Mouse (Mus musculus) kidney, postnatal 0 days (tissue): ENCODE results near the gene Ubald2. TPM values are rescaled to one million over a fixed set of nuclear protein-coding genes. Genes with fewer than 3 reads are reported as not detected.

Source experiments
- ATAC-seq: fragments of 200-750 bp; cut with Nextera tagmentation; replicated peaks from 2 replicates; pipeline ENCODE4 v1.8.0; 2017; ENCODE audit warnings: low read depth, moderate number of reproducible peaks, moderate TSS enrichment, moderate library complexity; ENCODE audit not compliant: low FRiP score
- DNase-seq: peaks from one replicate; pipeline ENCODE4 v3.0.0-alpha.2; 2016; ENCODE audit warnings: low spot score
- H3K27ac ChIP-seq: fragments of 300-500 bp; sonication (generic); 2 replicates; pipeline ENCODE4 v1.5.1; 2014; ENCODE audit warnings: mild to moderate bottlenecking
- H3K27me3 ChIP-seq: fragments of 300-500 bp; sonication (generic); 2 replicates; pipeline ENCODE4 v1.6.1; 2014; ENCODE audit warnings: low read length, mixed read lengths; ENCODE audit not compliant: insufficient read depth
- H3K36me3 ChIP-seq: fragments of 300-500 bp; sonication (generic); 2 replicates; pipeline ENCODE4 v1.6.1; 2014; ENCODE audit warnings: low read length, mixed read lengths; ENCODE audit not compliant: insufficient read depth
- H3K4me1 ChIP-seq: fragments of 300-500 bp; sonication (generic); replicated peaks from 2 replicates; pipeline ENCODE4 v1.6.1; 2014; ENCODE audit warnings: antibody characterized with exemption, low read length, mixed read lengths; ENCODE audit not compliant: insufficient read depth
- H3K4me2 ChIP-seq: fragments of 300-500 bp; sonication (generic); 2 replicates; pipeline ENCODE4 v1.6.1; 2014; ENCODE audit warnings: mild to moderate bottlenecking, low read length, moderate library complexity, mixed read lengths
- H3K4me3 ChIP-seq: fragments of 300-500 bp; sonication (generic); replicated peaks from 2 replicates; pipeline ENCODE4 v1.5.1; 2014; ENCODE audit warnings: low read depth, low read length
- H3K9ac ChIP-seq: fragments of 300-500 bp; sonication (generic); 2 replicates; pipeline ENCODE4 v1.6.1; 2014; ENCODE audit warnings: low read depth, low read length
- H3K9me3 ChIP-seq: fragments of 300-500 bp; sonication (generic); replicated peaks from 2 replicates; pipeline ENCODE4 v1.6.1; 2016; ENCODE audit warnings: low read length, inconsistent platforms, mixed read lengths
- CTCF ChIP-seq: IDR thresholded peaks from 2 replicates; pipeline ENCODE4 v1.5.1; 2016; ENCODE audit warnings: antibody characterized with exemption, low read depth, mild to moderate bottlenecking, moderate library complexity
- WGBS: fragments of 180-500 bp; shearing (Covaris S2); extraction: QIAGEN DNeasy Blood & Tissue Kit; methylation state at CpG from one replicate; pipeline ENCODE4 v1.1.7; 2014; 5-methylcytosine and 5-hydroxymethylcytosine counted together
- polyA plus RNA-seq: library from polyadenylated mRNA; unstranded; fragments of >200 nt; fragmentation: Nextera tagmentation; extraction: Ambion mirVana; gene quantifications from 2 replicates; pipeline ENCODE4 v1.2.1, GENCODE M21; 2015

Ubald2 gene
- polyA plus RNA-seq, 1 experiment from 2014 or later: 53.5 TPM

DNA sequence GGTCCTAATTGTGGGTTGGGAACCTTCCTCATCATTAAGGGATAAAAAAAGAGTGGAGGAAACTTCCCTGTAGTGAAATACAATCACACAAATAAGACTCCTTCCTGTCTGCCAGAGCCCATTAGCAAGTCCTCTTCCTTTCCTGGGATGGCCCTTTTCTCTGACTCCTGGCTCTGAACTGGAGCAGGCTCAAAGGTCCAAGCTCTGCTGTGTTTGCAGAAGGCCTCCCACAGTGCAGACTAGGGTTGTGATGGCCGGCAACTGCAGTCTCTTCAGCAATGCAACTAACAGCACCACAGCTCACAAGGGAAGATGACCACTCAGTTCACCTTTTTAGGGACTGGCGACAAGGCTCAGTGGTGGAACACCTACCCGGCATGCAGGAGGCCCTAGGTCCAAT lies 36.4 kb downstream of the Ubald2 start:
- no peaks in the 10 kb centered on the region for H3K4me1 ChIP-seq
- H3K4me3 ChIP-seq: no peak overlapping the region
- peaks cover 30% of the 10 kb centered on the region for H3K36me3 ChIP-seq
- no peaks in the 10 kb centered on the region for H3K9me3 ChIP-seq
- no peak overlapping the region for H3K27ac ChIP-seq
- H3K9ac ChIP-seq: no peak overlapping the region
- no peaks in the 10 kb centered on the region for H3K27me3 ChIP-seq
- ATAC-seq (no peak), DNase-seq (no peak)
- 81% methylated on average over 3 of the region's 3 CpGs for WGBS
- no peak for TF ChIP-seq CTCF
- H3K4me2 ChIP-seq: no peak overlapping the region

DNA sequence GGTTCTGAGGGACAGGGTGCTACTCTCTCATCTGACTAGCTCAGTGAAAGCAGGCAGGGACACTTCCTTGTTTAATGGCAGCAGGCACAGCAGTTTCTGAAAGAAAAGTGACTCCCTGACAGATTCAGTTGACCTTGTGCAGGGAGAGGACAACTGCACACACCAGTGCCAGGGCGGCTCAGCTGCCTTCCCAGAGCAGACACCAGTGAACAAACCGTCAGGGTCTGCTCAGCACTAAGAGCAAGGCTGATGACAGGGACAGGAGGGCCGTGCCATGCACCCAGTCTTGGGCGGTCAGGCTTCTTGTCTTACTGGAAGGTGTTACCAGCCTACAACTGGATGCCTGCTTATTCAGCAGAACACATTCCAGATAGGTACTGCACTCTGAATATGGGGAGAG lies 37.0 kb downstream of the Ubald2 start:
- ATAC-seq: no peak
- TF ChIP-seq CTCF: no peak
- H3K27me3 ChIP-seq: no peaks in the 10 kb centered on the region
- H3K4me3 ChIP-seq: no peak overlapping the region
- H3K9ac ChIP-seq: no peak overlapping the region
- 76% methylated on average over 4 of the region's 4 CpGs for WGBS
- DNase-seq: no peak
- H3K27ac ChIP-seq: no peak overlapping the region
- no peak overlapping the region for H3K4me2 ChIP-seq
- H3K4me1 ChIP-seq: no peaks in the 10 kb centered on the region
- no peaks in the 10 kb centered on the region for H3K9me3 ChIP-seq
- H3K36me3 ChIP-seq: peaks cover 36% of the 10 kb centered on the region

DNA sequence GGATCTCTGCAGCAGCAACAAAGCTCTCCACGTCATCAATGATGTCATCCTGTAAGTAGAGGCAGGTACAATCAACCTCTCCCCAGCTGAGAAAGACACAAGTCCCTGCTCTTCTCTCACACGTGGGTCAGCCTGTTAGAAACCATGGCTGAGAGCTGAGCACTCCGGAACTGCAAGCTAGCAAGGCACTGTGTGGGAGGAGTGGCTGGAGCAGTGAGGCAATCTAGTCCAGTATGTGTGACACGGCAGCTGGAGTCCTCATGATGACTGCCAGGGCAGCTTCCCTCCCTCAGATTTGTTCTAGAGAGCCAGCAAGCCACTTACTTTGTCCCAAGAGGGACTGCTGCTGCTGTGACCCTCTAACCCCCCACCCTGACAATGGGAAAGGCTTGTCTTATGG lies 38.4 kb downstream of the Ubald2 start:
- no peak overlapping the region for H3K4me2 ChIP-seq
- H3K27ac ChIP-seq: no peak overlapping the region
- TF ChIP-seq CTCF: no peak
- H3K27me3 ChIP-seq: no peaks in the 10 kb centered on the region
- DNase-seq: peak; percentile 56
- 48% methylated on average over 4 of the region's 4 CpGs for WGBS
- no peaks in the 10 kb centered on the region for H3K4me1 ChIP-seq
- no peak overlapping the region for H3K9ac ChIP-seq
- H3K36me3 ChIP-seq: peaks cover 49% of the 10 kb centered on the region
- ATAC-seq: no peak
- H3K9me3 ChIP-seq: no peaks in the 10 kb centered on the region
- H3K4me3 ChIP-seq: no peak overlapping the region

DNA sequence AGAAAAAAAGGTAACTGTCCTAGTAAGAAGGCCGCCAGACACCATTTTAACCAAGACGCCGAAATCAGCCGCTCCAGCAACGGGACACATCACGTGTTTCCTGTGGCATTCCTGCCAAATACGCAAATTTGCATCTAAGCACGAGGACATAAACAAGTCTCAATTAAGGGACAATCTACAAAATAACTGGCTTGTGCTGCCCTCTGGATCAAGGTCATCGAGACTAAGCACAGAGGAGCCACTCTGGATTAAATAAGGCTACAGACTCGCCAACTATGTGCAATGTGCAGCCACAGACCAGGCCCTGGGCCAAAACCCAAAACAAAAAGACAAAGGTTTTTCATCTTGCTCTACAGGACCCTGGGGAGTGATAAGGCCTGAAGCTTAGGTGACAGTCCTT lies 42.1 kb downstream of the Ubald2 start:
- WGBS: 88% methylated on average over 10 of the region's 10 CpGs
- DNase-seq (no peak), ATAC-seq (no peak)

DNA sequence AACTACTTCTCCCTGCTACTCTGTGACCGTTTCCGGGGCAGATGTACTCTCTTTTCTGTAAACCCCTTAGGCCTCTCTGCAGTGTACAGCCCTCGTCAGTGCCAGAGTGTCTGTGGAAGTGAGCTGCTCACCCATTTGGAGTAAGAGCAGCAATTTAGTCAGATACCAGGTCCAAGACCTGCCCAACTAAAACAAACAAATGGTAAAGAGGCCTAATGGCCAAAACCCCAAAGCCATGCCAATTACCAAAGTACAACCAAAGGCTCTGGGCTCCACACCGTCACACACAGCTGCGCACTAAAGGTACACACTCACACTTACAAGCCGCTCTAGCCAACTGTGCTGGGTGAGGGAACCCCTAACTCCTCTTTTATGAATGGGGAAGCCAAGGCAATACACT lies 42.8 kb downstream of the Ubald2 start:
- Histone ChIP-seq H3K9ac (no peak overlapping the region), H3K4me1 (no peaks in the 10 kb centered on the region), H3K36me3 (peaks cover 59% of the 10 kb centered on the region), H3K4me3 (no peak overlapping the region), H3K4me2 (no peak overlapping the region), H3K27ac (no peak overlapping the region), H3K9me3 (no peaks in the 10 kb centered on the region), H3K27me3 (no peaks in the 10 kb centered on the region)
- TF ChIP-seq CTCF: no peak
- DNase-seq: no peak
- 83% methylated on average over 6 of the region's 6 CpGs for WGBS
- ATAC-seq: no peak

More for the DNA sequence above, 42.1 kb downstream of the Ubald2 start:
- no peak overlapping the region for H3K4me2 ChIP-seq
- no peak for TF ChIP-seq CTCF
- H3K27ac ChIP-seq: no peak overlapping the region
- H3K9me3 ChIP-seq: no peaks in the 10 kb centered on the region
- no peaks in the 10 kb centered on the region for H3K4me1 ChIP-seq
- H3K9ac ChIP-seq: no peak overlapping the region
- peaks cover 59% of the 10 kb centered on the region for H3K36me3 ChIP-seq
- H3K4me3 ChIP-seq: no peak overlapping the region
- no peaks in the 10 kb centered on the region for H3K27me3 ChIP-seq

DNA sequence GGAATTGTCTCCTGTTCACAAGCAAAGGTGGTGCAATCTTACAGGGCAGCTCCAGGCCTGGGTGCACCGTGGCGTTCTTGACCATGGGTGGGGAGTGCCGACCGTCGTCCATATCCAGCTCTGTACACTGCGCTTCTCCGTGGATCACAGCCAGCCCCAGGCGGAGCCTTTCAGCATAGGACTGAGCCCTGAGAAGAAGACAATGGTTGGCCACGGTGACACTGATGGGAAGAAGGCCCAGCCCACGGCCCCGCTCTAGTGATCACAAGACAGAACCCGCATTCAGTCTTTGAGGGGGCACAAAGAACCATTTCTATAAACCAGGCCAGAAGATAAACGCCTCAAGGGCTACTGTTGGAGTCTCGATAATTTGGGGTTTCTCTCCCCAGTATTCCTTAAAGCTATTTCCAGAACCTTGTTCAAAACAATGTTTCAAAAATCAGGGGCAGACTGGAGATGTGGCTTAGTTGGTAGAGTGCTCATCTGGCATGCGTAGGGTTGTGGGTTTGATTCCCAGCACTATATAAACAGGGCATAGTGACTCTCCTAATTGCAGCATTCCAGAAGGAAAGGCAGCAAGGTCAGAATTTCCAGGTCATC lies 43.4 kb downstream of the Ubald2 start:
- WGBS: 83% methylated on average over 15 of the region's 15 CpGs
- Histone ChIP-seq H3K4me3 (no peak overlapping the region), H3K27ac (no peak overlapping the region), H3K9me3 (no peaks in the 10 kb centered on the region), H3K4me2 (no peak overlapping the region), H3K4me1 (no peaks in the 10 kb centered on the region), H3K9ac (no peak overlapping the region), H3K36me3 (peaks cover 56% of the 10 kb centered on the region), H3K27me3 (no peaks in the 10 kb centered on the region)
- DNase-seq (no peak), ATAC-seq (no peak)
- TF ChIP-seq CTCF: no peak

DNA sequence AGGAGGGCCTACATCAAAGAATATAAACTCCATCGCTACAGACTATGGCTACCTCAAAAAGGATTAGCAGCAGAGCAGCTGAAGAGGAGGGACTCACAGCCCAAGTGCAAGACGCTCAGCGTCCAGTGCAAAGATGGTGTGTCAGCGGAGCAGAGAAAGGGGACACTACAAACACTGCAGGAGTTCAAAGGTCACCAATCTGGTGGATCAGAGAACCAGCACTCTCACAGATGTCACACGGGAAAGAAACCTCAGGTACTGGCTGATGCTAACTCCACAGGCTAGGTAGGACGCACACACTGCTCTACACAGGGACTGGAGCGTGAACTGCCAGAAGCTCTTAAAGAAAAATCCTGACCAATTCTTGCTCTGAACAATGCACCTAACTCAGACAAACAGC lies 45.1 kb downstream of the Ubald2 start:
- Histone ChIP-seq H3K27me3 (no peaks in the 10 kb centered on the region), H3K4me2 (no peak overlapping the region), H3K36me3 (peaks cover 53% of the 10 kb centered on the region), H3K9ac (no peak overlapping the region), H3K4me1 (no peaks in the 10 kb centered on the region), H3K9me3 (no peaks in the 10 kb centered on the region), H3K4me3 (no peak overlapping the region), H3K27ac (no peak overlapping the region)
- WGBS: 67% methylated on average over 7 of the region's 7 CpGs
- no peak for DNase-seq
- no peak for TF ChIP-seq CTCF
- no peak for ATAC-seq
